Mouse (Mus musculus) megakaryocyte, embryonic 14.5 days (primary cell): Measurements from ENCODE around the gene Mfap2. TPM values are rescaled to one million over a fixed set of nuclear protein-coding genes. Genes with fewer than 3 reads are reported as not detected.

Source experiments
- H3K27me3 ChIP-seq: replicated peaks from 2 replicates; pipeline ENCODE3; 2012; ENCODE audit warnings: inconsistent platforms
- H3K36me3 ChIP-seq: replicated peaks from 2 replicates; pipeline ENCODE3; 2012; ENCODE audit warnings: low read length, inconsistent platforms, mixed read lengths
- H3K4me1 ChIP-seq: 2 replicates; pipeline ENCODE4 v1.6.1; 2012; ENCODE audit warnings: inconsistent platforms
- H3K4me3 ChIP-seq: replicated peaks from 2 replicates; pipeline ENCODE3; 2012; ENCODE audit warnings: moderate library complexity, mild to moderate bottlenecking, inconsistent platforms
- H3K9me3 ChIP-seq: 2 replicates; pipeline ENCODE4 v1.6.1; 2012; ENCODE audit warnings: inconsistent platforms
- FLI1 ChIP-seq: IDR thresholded peaks from 2 replicates; pipeline ENCODE4 v1.6.1; 2012; ENCODE audit warnings: low read length, inconsistent platforms, mixed read lengths
- GATA1 ChIP-seq: IDR thresholded peaks from 3 replicates; pipeline ENCODE4 v1.6.1; 2012; ENCODE audit warnings: mixed read lengths, low read length, inconsistent platforms, borderline replicate concordance
- polyA plus RNA-seq: library from polyadenylated mRNA; stranded (reverse); fragments of >175 nt; gene quantifications from 2 replicates; pipeline ENCODE4 v1.2.3, GENCODE M21; 2012; ENCODE audit warnings: low replicate concordance; ENCODE audit not compliant: insufficient read depth

Gene Mfap2
- polyA plus RNA-seq, 1 experiment, result not detected

DNA sequence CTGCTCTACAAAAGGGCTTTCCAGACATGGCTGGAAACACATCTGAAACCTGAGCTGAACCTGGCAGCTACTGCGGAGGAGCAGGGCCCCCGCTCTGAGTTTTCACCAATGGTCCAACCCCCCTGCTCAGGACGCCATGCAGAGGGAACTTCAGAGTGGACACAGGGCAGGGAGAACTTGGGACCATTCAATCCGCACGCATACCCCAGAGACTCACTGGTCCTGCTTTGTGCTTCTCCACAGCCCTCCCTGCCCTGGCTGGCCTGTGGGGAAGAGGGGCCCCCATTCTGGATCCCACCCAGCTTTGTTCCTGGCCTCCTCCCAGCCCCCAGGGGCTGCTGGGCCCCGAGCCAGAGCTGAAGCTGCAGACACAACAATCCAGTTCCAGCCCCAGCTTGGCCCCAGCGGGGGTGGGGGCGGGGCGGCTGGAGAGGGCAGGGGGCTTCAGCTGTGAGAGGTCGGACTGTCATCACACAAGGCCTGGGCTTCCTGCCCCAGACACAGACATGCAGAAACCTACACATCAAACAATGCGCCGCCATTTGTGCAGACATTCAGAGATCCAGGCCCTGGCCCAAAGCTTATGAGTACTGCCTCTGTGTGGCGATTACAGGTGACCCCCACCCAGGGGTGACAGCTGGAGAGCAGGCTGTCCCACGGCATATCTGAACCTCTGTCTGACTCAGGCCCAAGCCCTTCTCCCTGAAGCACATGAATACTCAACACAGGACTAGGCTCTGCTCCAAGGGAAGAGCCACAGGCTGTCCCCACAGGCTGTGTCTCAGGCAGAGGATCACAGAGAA is 10.8 kb downstream of the Mfap2 start:
- Histone ChIP-seq H3K9me3 (no peaks in the 10 kb centered on the region), H3K4me1 (peaks cover 27% of the 10 kb centered on the region), H3K27me3 (peaks cover 41% of the 10 kb centered on the region), H3K4me3 (no peak overlapping the region), H3K36me3 (peaks cover 2% of the 10 kb centered on the region)
- no peak for TF ChIP-seq FLI1
- TF ChIP-seq GATA1, result no peak

GRCm38 (mm10) chr4:141021614-141021929 is 11.4 kb downstream of the Mfap2 start:
- Histone ChIP-seq H3K27me3 (peaks cover 39% of the 10 kb centered on the region), H3K36me3 (peaks cover 2% of the 10 kb centered on the region), H3K4me3 (no peak overlapping the region), H3K4me1 (peaks cover 23% of the 10 kb centered on the region), H3K9me3 (no peaks in the 10 kb centered on the region)
- TF ChIP-seq GATA1, result no peak
- TF ChIP-seq FLI1, result no peak

DNA sequence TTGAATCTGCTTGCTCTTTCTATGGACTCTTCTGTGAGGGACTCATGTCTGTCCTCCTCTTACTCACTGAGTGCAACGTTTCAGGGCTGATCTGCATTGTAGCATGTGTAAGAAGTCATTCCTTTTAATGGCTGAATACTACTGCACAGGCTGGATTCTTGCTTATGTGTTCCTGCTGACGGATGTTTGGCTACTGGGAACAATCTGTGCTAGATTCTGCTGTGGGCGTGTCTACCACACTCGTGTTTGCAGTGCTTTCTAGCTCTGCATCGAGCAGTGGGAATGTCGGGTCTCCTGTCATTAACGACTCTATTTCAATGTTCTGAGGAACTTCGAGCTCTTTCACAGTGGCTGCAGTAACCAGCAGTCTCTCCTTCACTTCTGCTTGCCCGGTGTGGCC is 13.8 kb downstream of the Mfap2 start:
- H3K36me3 ChIP-seq, result peaks cover 4% of the 10 kb centered on the region
- H3K9me3 ChIP-seq, result no peaks in the 10 kb centered on the region

GRCm38 (mm10) chr4:141024992-141025391 is 14.8 kb downstream of the Mfap2 start:
- H3K9me3 ChIP-seq, result no peaks in the 10 kb centered on the region
- H3K36me3 ChIP-seq, result peaks cover 14% of the 10 kb centered on the region
- H3K4me3 ChIP-seq, result no peak overlapping the region
- peaks cover 27% of the 10 kb centered on the region for H3K27me3 ChIP-seq
- peaks cover 23% of the 10 kb centered on the region for H3K4me1 ChIP-seq
- no peak for TF ChIP-seq FLI1
- no peak for TF ChIP-seq GATA1

More for the DNA sequence above, 13.8 kb downstream of the Mfap2 start:
- Histone ChIP-seq H3K4me1 (peaks cover 23% of the 10 kb centered on the region), H3K27me3 (peaks cover 27% of the 10 kb centered on the region), H3K4me3 (no peak overlapping the region)
- TF ChIP-seq FLI1, result no peak
- TF ChIP-seq GATA1, result no peak

DNA sequence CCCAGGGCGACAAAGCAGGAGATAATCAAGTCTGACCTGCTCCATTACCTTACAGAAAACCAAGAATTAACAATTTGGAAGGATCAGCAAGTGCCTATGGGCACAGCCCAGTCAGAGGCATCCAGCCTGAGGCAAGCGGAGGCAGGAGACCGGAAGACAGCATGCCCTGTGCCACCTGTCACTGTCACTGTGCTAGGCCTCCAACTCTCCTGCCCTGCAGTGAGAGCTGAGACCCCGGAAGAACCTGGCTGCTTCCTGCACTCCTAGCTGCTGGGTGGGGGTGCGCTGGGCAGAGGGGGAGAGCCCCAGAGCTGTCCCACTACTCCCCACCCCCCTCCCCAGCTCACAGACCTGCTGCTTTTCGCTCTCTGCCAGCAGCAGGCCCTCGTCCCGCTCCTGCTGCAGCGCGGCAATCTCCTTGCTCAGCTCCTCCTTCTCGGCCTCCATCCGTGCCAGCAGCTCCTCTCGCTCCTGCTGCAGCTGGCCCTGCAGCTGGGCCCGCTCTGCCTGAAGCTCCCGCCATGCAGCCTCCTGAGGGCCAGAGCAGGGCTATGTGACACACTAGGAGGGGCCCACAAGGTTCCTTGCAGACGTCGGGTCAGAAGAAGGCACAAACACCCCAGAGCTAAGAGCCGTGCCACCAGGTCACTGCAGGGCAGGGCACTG is 20.5 kb downstream of the Mfap2 start:
- no peak for TF ChIP-seq FLI1
- TF ChIP-seq GATA1, result no peak
- peaks cover 12% of the 10 kb centered on the region for H3K36me3 ChIP-seq
- peaks cover 10% of the 10 kb centered on the region for H3K4me1 ChIP-seq
- peaks cover 35% of the 10 kb centered on the region for H3K27me3 ChIP-seq
- H3K4me3 ChIP-seq, result no peak overlapping the region
- no peaks in the 10 kb centered on the region for H3K9me3 ChIP-seq

- Histone ChIP-seq H3K4me3 (no peak overlapping the region), H3K27me3 (peaks cover 35% of the 10 kb centered on the region), H3K36me3 (peaks cover 15% of the 10 kb centered on the region), H3K4me1 (peaks cover 13% of the 10 kb centered on the region), H3K9me3 (no peaks in the 10 kb centered on the region)
- TF ChIP-seq FLI1 (no peak), GATA1 (no peak)
Measured at GRCm38 (mm10) chr4:141031733-141032132, 21.5 kb downstream of the Mfap2 start.

GRCm38 (mm10) chr4:141033606-141034549 is 23.7 kb downstream of the Mfap2 start:
- no peak for TF ChIP-seq FLI1
- TF ChIP-seq GATA1, result no peak
- Histone ChIP-seq H3K9me3 (no peaks in the 10 kb centered on the region), H3K4me1 (peaks cover 13% of the 10 kb centered on the region), H3K36me3 (peaks cover 15% of the 10 kb centered on the region), H3K27me3 (peaks cover 36% of the 10 kb centered on the region), H3K4me3 (no peak overlapping the region)

- Histone ChIP-seq H3K9me3 (no peaks in the 10 kb centered on the region), H3K4me1 (peaks cover 6% of the 10 kb centered on the region; the same call in 1 of the 2 replicates), H3K27me3 (peaks cover 28% of the 10 kb centered on the region), H3K36me3 (peaks cover 14% of the 10 kb centered on the region), H3K4me3 (no peak overlapping the region)
- no peak for TF ChIP-seq GATA1
- no peak for TF ChIP-seq FLI1
Measured at GRCm38 (mm10) chr4:141041117-141041516, 30.9 kb downstream of the Mfap2 start.

DNA sequence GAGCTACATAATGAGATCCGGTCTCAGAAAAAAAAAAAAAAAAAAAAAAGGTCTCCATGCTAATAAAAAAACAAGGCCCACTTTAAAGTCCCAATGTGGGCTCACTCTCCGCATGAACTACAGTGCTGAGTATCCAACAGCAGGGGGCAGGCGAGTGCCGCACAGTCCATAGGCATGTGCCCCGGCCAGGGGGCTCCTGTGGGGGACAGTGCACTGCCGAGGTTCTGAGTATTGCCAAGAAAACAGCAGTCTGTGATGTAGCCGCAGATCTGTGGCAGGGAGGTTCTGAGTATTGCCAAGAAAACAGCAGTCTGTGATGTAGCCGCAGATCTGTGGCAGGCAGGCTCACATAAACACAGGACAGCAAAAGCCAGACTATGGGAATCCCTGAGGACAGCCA is 34.6 kb downstream of the Mfap2 start:
- Histone ChIP-seq H3K4me3 (no peak overlapping the region), H3K27me3 (peaks cover 51% of the 10 kb centered on the region), H3K9me3 (no peaks in the 10 kb centered on the region), H3K4me1 (peaks cover 11% of the 10 kb centered on the region; the same call in 1 of the 2 replicates), H3K36me3 (peaks cover 16% of the 10 kb centered on the region)
- no peak for TF ChIP-seq FLI1
- TF ChIP-seq GATA1, result no peak

GRCm38 (mm10) chr4:141048810-141049475 is 38.7 kb downstream of the Mfap2 start:
- TF ChIP-seq GATA1, result no peak
- no peak for TF ChIP-seq FLI1
- peaks cover 10% of the 10 kb centered on the region for H3K36me3 ChIP-seq
- peaks cover 11% of the 10 kb centered on the region; the same call in 1 of the 2 replicates for H3K4me1 ChIP-seq
- peaks cover 50% of the 10 kb centered on the region for H3K27me3 ChIP-seq
- H3K9me3 ChIP-seq, result no peaks in the 10 kb centered on the region
- H3K4me3 ChIP-seq, result no peak overlapping the region
